Mouse (Mus musculus): ENCODE data around the gene Lrrc29.

GRCm38 (mm10) chr8:105373032-105373431, 47.0 kb upstream of the Lrrc29 start, which contains the start of gene Plekhg4:
- TF ChIP-seq POLR2A (IDR thresholded peaks at IDR 0.05; ENCODE audit: extremely low read depth, insufficient read depth, low read length): no peak
- no peak for TF ChIP-seq CTCF (IDR thresholded peaks at IDR 0.05; ENCODE audit: low read depth, low read length)

Measured in liver, adult 2 months (tissue).